Mouse (Mus musculus) embryonic facial prominence, embryonic 15.5 days (tissue): ENCODE results near the gene Cdh4. TPM values are rescaled to one million over a fixed set of nuclear protein-coding genes. Genes with fewer than 3 reads are reported as not detected.

ENCODE experiments used
- ATAC-seq: fragments of 200-750 bp; cut with Nextera tagmentation; 2 replicates; pipeline ENCODE4 v1.8.0; 2017; ENCODE audit warnings: low read depth, moderate TSS enrichment; ENCODE audit not compliant: insufficient number of reproducible peaks, low FRiP score, low TSS enrichment
- H3K27ac ChIP-seq: fragments of 300-500 bp; sonication (generic); replicated peaks from 2 replicates; pipeline ENCODE4 v1.5.1; 2015; ENCODE audit warnings: mild to moderate bottlenecking, inconsistent platforms
- H3K27me3 ChIP-seq: fragments of 300-500 bp; sonication (generic); 2 replicates; pipeline ENCODE4 v1.6.1; 2015; ENCODE audit warnings: inconsistent platforms
- H3K36me3 ChIP-seq: fragments of 300-500 bp; sonication (generic); 2 replicates; pipeline ENCODE4 v1.6.1; 2015; ENCODE audit warnings: mild to moderate bottlenecking, inconsistent platforms
- H3K4me1 ChIP-seq: fragments of 300-500 bp; sonication (generic); 2 replicates; pipeline ENCODE4 v1.6.1; 2015; ENCODE audit warnings: inconsistent platforms
- H3K4me2 ChIP-seq: fragments of 300-500 bp; sonication (generic); replicated peaks from 2 replicates; pipeline ENCODE4 v1.6.1; 2015; ENCODE audit warnings: mild to moderate bottlenecking, inconsistent platforms
- H3K4me3 ChIP-seq: fragments of 300-500 bp; sonication (generic); replicated peaks from 2 replicates; pipeline ENCODE4 v1.5.1; 2015; ENCODE audit warnings: mild to moderate bottlenecking, inconsistent platforms
- H3K9ac ChIP-seq: fragments of 300-500 bp; sonication (generic); 2 replicates; pipeline ENCODE4 v1.6.1; 2015; ENCODE audit warnings: inconsistent platforms
- H3K9me3 ChIP-seq: fragments of 300-500 bp; sonication (generic); replicated peaks from 2 replicates; pipeline ENCODE4 v1.6.1; 2016; ENCODE audit warnings: inconsistent platforms
- WGBS: fragments of 180-500 bp; shearing (Covaris S2); methylation state at CpG from one replicate; pipeline ENCODE4 v1.1.7; 2015; 5-methylcytosine and 5-hydroxymethylcytosine counted together
- polyA plus RNA-seq: library from polyadenylated mRNA; unstranded; fragments of >200 nt; fragmentation: Nextera tagmentation; extraction: Ambion mirVana; gene quantifications from 2 replicates; pipeline ENCODE4 v1.2.1, GENCODE M21; 2015

Gene Cdh4
- polyA plus RNA-seq, 1 experiment from 2014 or later: 10.8 TPM

GRCm38 (mm10) chr2:179591661-179592060 lies 149.4 kb downstream of the Cdh4 start:
- H3K9me3 ChIP-seq: no peaks in the 10 kb centered on the region
- no peak overlapping the region for H3K4me2 ChIP-seq
- no peaks in the 10 kb centered on the region for H3K4me1 ChIP-seq
- no peak overlapping the region for H3K4me3 ChIP-seq
- H3K9ac ChIP-seq: no peak overlapping the region
- H3K27ac ChIP-seq: no peak overlapping the region
- WGBS: 56% methylated on average over 5 of the region's 5 CpGs
- no peak for ATAC-seq
- H3K36me3 ChIP-seq: no peaks in the 10 kb centered on the region
- H3K27me3 ChIP-seq: no peaks in the 10 kb centered on the region

DNA sequence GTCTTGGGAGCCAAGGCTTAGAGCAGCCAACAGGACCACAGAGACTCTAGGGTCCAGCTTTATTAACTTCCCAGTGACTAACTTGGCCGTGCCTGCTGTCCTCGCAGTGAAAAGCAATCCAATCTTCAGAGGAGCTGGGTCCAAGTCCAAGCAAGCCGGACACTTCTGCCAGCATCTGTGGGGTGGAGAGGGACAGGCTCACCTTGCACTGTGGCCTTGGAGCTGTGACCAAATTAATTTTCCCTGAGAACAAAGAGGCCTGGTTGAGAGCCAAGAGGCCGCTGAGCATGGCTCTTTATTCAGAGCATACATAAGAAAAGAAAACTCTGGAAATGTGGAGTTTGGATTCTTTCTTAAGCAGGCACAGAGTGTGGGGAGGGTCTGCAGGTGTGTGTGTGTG lies 152.8 kb downstream of the Cdh4 start:
- Histone ChIP-seq H3K4me1 (no peaks in the 10 kb centered on the region), H3K27ac (no peak overlapping the region), H3K9ac (no peak overlapping the region), H3K9me3 (no peaks in the 10 kb centered on the region), H3K36me3 (no peaks in the 10 kb centered on the region), H3K27me3 (no peaks in the 10 kb centered on the region), H3K4me2 (no peak overlapping the region), H3K4me3 (no peak overlapping the region)
- ATAC-seq: no peak
- WGBS: 82% methylated on average over 4 of the region's 4 CpGs

DNA sequence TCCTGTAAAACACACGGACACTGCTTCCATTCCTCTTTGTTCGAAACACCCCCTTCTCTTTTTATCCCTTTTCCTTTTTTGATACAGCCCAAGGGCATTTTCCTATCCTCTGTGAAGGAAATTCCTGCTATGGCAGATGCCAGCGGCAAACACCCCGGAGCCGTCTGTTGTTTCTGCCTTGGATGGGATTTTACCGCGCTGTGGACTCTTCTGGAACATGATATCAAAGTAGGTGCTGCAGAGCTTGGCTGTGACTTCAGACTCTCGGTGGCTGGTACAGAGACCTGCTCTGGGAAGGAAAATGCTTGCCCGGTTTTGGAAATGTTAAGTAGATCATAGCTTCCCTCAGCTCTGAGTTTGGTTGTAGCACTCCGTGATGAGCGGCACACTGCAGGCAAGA lies 156.7 kb downstream of the Cdh4 start:
- no peaks in the 10 kb centered on the region for H3K4me1 ChIP-seq
- ATAC-seq: no peak
- 69% methylated on average over 11 of the region's 11 CpGs for WGBS
- H3K4me3 ChIP-seq: no peak overlapping the region
- H3K9me3 ChIP-seq: no peaks in the 10 kb centered on the region
- H3K36me3 ChIP-seq: no peaks in the 10 kb centered on the region
- H3K4me2 ChIP-seq: no peak overlapping the region
- no peak overlapping the region for H3K9ac ChIP-seq
- H3K27me3 ChIP-seq: no peaks in the 10 kb centered on the region
- no peak overlapping the region for H3K27ac ChIP-seq

GRCm38 (mm10) chr2:179599886-179600285 lies 157.7 kb downstream of the Cdh4 start:
- H3K36me3 ChIP-seq: no peaks in the 10 kb centered on the region
- H3K27ac ChIP-seq: no peak overlapping the region
- H3K9ac ChIP-seq: no peak overlapping the region
- ATAC-seq: no peak
- no peak overlapping the region for H3K4me2 ChIP-seq
- H3K4me3 ChIP-seq: no peak overlapping the region
- no peaks in the 10 kb centered on the region for H3K4me1 ChIP-seq
- no peaks in the 10 kb centered on the region for H3K27me3 ChIP-seq
- H3K9me3 ChIP-seq: no peaks in the 10 kb centered on the region
- 46% methylated on average over 1 of the region's 1 CpGs for WGBS

GRCm38 (mm10) chr2:179600347-179600746 lies 158.1 kb downstream of the Cdh4 start:
- Histone ChIP-seq H3K9ac (no peak overlapping the region), H3K27ac (no peak overlapping the region), H3K4me1 (no peaks in the 10 kb centered on the region), H3K36me3 (no peaks in the 10 kb centered on the region), H3K9me3 (no peaks in the 10 kb centered on the region), H3K4me3 (no peak overlapping the region), H3K4me2 (no peak overlapping the region), H3K27me3 (no peaks in the 10 kb centered on the region)
- 80% methylated on average over 2 of the region's 2 CpGs for WGBS
- ATAC-seq: no peak; the same call in none of the 2 replicates

- Histone ChIP-seq H3K9me3 (no peaks in the 10 kb centered on the region), H3K4me2 (no peak overlapping the region), H3K4me3 (no peak overlapping the region), H3K4me1 (no peaks in the 10 kb centered on the region), H3K27ac (no peak overlapping the region), H3K36me3 (no peaks in the 10 kb centered on the region), H3K27me3 (no peaks in the 10 kb centered on the region), H3K9ac (no peak overlapping the region)
- 73% methylated on average over 9 of the region's 9 CpGs for WGBS
- ATAC-seq: no peak
Observed at GRCm38 (mm10) chr2:179601167-179601566, 158.9 kb downstream of the Cdh4 start.

- H3K27me3 ChIP-seq: no peaks in the 10 kb centered on the region
- no peak for ATAC-seq
- H3K9me3 ChIP-seq: no peaks in the 10 kb centered on the region
- no peak overlapping the region for H3K27ac ChIP-seq
- H3K9ac ChIP-seq: no peak overlapping the region
- no peaks in the 10 kb centered on the region for H3K4me1 ChIP-seq
- WGBS: 91% methylated on average over 3 of the region's 3 CpGs
- H3K4me3 ChIP-seq: no peak overlapping the region
- no peaks in the 10 kb centered on the region for H3K36me3 ChIP-seq
- H3K4me2 ChIP-seq: no peak overlapping the region
Observed at GRCm38 (mm10) chr2:179604746-179605145, 162.5 kb downstream of the Cdh4 start.

GRCm38 (mm10) chr2:179605255-179605654 lies 163.0 kb downstream of the Cdh4 start:
- 84% methylated on average over 10 of the region's 10 CpGs for WGBS
- Histone ChIP-seq H3K36me3 (no peaks in the 10 kb centered on the region), H3K4me2 (no peak overlapping the region), H3K27ac (no peak overlapping the region), H3K27me3 (no peaks in the 10 kb centered on the region), H3K9me3 (no peaks in the 10 kb centered on the region), H3K4me3 (no peak overlapping the region), H3K9ac (no peak overlapping the region), H3K4me1 (no peaks in the 10 kb centered on the region)
- no peak for ATAC-seq

DNA sequence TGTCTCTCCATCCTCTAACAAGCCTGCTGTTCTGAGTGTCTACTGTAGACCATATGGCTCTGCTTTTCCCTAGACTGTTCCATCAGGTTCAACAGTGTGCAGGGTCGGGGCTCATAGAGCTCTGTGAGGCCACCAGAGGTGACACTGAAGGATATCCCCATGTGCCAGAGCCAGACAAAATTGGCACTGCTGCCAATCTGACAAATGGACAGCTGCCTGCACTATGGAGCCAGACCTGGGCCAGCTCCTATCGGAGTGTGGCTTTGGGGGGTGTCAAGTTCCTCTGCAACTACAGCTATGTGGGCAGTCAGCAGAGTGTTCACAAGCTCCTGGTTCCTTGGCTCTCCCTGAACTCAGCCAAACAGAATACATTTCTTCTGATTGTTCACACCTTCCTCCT lies 164.1 kb downstream of the Cdh4 start:
- Histone ChIP-seq H3K36me3 (no peaks in the 10 kb centered on the region), H3K9ac (no peak overlapping the region), H3K27me3 (no peaks in the 10 kb centered on the region), H3K4me3 (no peak overlapping the region), H3K27ac (no peak overlapping the region), H3K4me2 (no peak overlapping the region), H3K9me3 (no peaks in the 10 kb centered on the region), H3K4me1 (no peaks in the 10 kb centered on the region)
- no peak for ATAC-seq
- WGBS: 76% methylated on average over 2 of the region's 2 CpGs

- Histone ChIP-seq H3K9ac (no peak overlapping the region), H3K4me1 (no peaks in the 10 kb centered on the region), H3K9me3 (no peaks in the 10 kb centered on the region), H3K4me2 (no peak overlapping the region), H3K36me3 (no peaks in the 10 kb centered on the region), H3K4me3 (no peak overlapping the region), H3K27ac (no peak overlapping the region), H3K27me3 (no peaks in the 10 kb centered on the region)
- WGBS: 54% methylated on average over 5 of the region's 5 CpGs
- no peak for ATAC-seq
Observed at GRCm38 (mm10) chr2:179615906-179616305, 173.7 kb downstream of the Cdh4 start.

DNA sequence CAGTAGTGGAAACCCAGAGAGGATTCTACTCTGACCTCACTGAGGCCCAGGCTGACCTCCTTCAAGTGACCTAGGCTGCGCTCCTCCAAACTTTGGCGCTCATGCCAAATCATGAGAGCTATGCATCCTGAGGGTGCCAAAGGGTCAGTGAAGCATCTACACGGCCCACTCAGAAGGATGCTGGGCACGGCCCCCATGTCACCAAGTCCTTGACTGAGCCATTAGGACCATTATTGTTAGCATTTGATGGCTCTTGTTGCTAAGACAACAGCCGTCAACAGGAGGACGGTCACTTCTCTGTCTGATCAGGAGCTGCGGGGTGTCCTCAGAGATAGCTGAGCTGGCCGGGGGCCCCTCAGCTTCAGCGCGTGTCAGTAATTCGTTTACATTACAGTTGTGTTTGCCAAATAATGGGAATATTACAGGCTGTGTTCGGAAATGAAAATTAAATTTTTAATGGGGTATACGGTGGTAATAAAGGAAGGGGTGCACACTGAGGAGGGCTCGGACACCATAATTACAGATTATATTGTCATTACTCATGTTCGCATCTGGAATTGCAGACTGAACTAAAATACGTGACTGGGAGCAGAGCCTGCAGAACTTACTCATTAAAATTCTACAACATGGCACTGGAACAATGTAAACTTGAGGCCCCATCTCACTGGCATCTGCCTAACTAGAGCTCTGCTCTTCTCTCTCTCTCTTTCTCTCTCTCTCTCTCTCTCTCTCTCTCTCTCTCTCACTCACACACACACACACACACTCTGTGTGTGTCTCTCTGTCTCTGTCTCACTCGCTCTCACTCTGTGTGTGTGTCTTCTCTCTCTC lies 181.6 kb downstream of the Cdh4 start:
- Histone ChIP-seq H3K4me1 (no peaks in the 10 kb centered on the region), H3K27me3 (no peaks in the 10 kb centered on the region)
- 83% methylated on average over 17 of the region's 17 CpGs for WGBS

DNA sequence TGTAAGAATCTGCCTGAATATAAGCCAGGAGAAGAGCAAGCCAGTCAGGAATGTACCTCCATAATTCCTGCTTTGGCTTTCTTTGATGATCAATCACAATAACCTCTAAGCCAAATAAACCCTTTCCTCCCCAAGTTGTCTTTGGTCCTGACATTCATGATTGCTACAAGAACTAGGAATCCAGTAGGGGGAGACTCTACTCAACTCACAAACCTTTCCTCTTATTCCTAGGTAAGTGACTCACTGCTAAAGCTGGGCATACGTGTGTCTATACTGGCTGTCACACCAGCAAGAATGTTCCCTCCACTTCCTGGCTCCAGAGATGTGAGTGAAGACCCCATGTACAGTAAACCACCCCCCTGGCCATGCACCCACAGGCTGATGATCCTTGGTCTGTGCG lies 185.3 kb downstream of the Cdh4 start:
- Histone ChIP-seq H3K27me3 (no peaks in the 10 kb centered on the region), H3K27ac (no peak overlapping the region), H3K4me3 (no peak overlapping the region), H3K9me3 (no peaks in the 10 kb centered on the region), H3K4me2 (no peak overlapping the region), H3K4me1 (no peaks in the 10 kb centered on the region), H3K36me3 (no peaks in the 10 kb centered on the region), H3K9ac (no peak overlapping the region)
- WGBS: 84% methylated on average over 2 of the region's 2 CpGs
- ATAC-seq: no peak

More for the DNA sequence above, 181.6 kb downstream of the Cdh4 start:
- ATAC-seq: no peak
- no peak overlapping the region for H3K4me2 ChIP-seq
- no peaks in the 10 kb centered on the region for H3K36me3 ChIP-seq
- no peak overlapping the region for H3K9ac ChIP-seq
- no peak overlapping the region for H3K27ac ChIP-seq
- H3K4me3 ChIP-seq: no peak overlapping the region
- H3K9me3 ChIP-seq: no peaks in the 10 kb centered on the region
